Mouse (Mus musculus): ENCODE data around the gene Mif.

- no peak for TF ChIP-seq POLR2A (IDR thresholded peaks at IDR 0.05; ENCODE audit: low read depth, low read length)
- no peak for TF ChIP-seq CTCF (IDR thresholded peaks at IDR 0.05; ENCODE audit: extremely low read depth, insufficient read length, insufficient replicate concordance, low read depth, low read length)
Observed at GRCm38 (mm10) chr10:75882433-75883231, 22.6 kb upstream of the Mif start.
